Mouse (Mus musculus): ENCODE data around the gene Ube2g1. TPM values are rescaled to one million over a fixed set of nuclear protein-coding genes. Genes with fewer than 3 reads are reported as not detected.

The Ube2g1 gene
- polyA plus RNA-seq, 1 experiment: 39.8 TPM

DNA sequence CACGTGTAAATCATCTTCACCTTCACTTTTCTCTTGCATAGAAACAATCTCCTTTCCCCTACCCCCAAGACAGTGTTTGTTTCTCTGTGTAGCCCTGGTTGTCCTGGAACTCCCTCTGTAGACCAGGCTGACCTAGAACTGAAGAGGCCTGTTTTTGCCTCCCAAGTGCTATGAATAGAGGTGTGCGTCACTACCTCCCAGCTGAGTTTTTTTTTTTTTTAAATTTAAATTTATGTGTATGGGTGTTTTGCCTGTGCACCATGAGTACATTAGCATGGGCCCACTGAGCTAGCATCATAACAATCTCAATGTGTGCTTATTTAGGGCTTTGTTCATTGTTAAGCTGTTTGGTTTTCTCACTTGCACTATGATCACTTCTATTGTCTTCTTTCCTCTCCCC, 43.3 kb downstream of the Ube2g1 start:
- TF ChIP-seq CTCF (IDR thresholded peaks at IDR 0.05; ENCODE audit: extremely low read depth, insufficient read depth, low read length): no peak
- no peak for TF ChIP-seq POLR2A (IDR thresholded peaks at IDR 0.05; ENCODE audit: extremely low read depth, insufficient read depth, low read length)
- Histone ChIP-seq H3K4me3 (ENCODE audit: insufficient read depth, low read length) (no peak overlapping the region), H3K27ac (ENCODE audit: insufficient read depth, low read length) (no peak overlapping the region), H3K4me1 (ENCODE audit: control insufficient read depth, insufficient read depth, low read length) (no peaks in the 10 kb centered on the region; the same call in 1 of the 2 replicates)

- Histone ChIP-seq H3K27ac (ENCODE audit: insufficient read depth, low read length) (no peak overlapping the region), H3K4me3 (ENCODE audit: insufficient read depth, low read length) (no peak overlapping the region), H3K4me1 (ENCODE audit: control insufficient read depth, insufficient read depth, low read length) (no peaks in the 10 kb centered on the region)
- no peak for TF ChIP-seq CTCF (IDR thresholded peaks at IDR 0.05; ENCODE audit: extremely low read depth, insufficient read depth, low read length)
- TF ChIP-seq POLR2A (IDR thresholded peaks at IDR 0.05; ENCODE audit: extremely low read depth, insufficient read depth, low read length): no peak
Observed at GRCm38 (mm10) chr11:72659918-72660317, 52.8 kb downstream of the Ube2g1 start.

DNA sequence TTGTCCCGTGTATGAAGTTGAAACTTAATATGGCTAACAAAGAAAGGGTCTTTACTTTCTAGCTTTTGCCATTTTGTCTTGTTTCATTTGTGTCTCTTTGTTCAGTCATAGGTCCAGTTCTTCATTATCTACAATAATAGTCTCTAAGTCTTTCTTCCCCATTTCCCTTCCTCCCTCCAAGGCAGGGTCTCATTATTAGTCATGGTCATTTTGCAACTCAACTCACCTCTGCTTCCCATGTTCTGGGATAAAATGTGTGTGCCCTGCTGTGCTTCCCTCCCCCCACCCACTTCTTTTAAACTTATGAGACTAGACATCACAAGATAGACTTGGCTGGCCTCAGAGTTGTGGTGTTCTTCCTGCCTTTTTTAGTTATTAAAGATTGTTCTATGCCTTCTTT, 53.3 kb downstream of the Ube2g1 start:
- H3K4me1 ChIP-seq (ENCODE audit: control insufficient read depth, insufficient read depth, low read length): no peaks in the 10 kb centered on the region
- no peak overlapping the region for H3K27ac ChIP-seq (ENCODE audit: insufficient read depth, low read length)
- H3K4me3 ChIP-seq (ENCODE audit: insufficient read depth, low read length): no peak overlapping the region
- TF ChIP-seq CTCF (IDR thresholded peaks at IDR 0.05; ENCODE audit: extremely low read depth, insufficient read depth, low read length): no peak
- no peak for TF ChIP-seq POLR2A (IDR thresholded peaks at IDR 0.05; ENCODE audit: extremely low read depth, insufficient read depth, low read length)

DNA sequence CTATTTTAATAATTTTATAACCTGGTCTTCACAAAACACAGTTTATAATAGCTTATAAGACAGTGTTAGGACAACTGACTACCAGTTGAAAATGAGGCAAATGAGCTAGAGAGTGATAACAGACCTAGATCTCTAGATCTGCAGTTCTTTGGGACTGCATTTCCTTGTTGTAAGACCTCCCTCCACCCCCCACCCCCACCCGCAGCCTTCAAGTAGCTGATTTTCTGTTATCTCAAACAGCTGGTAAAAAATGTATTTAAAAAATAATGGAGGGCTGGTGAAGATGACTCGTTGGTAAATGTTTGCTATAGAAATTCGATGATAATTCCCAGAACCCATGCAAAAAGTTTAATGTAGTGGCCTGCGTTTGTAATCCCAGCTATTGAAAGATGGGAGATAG, 57.6 kb downstream of the Ube2g1 start:
- no peak overlapping the region for H3K27ac ChIP-seq (ENCODE audit: insufficient read depth, low read length)
- TF ChIP-seq POLR2A (IDR thresholded peaks at IDR 0.05; ENCODE audit: extremely low read depth, insufficient read depth, low read length) (no peak), CTCF (IDR thresholded peaks at IDR 0.05; ENCODE audit: extremely low read depth, insufficient read depth, low read length) (no peak)
- H3K4me3 ChIP-seq (ENCODE audit: insufficient read depth, low read length): no peak overlapping the region
- H3K4me1 ChIP-seq (ENCODE audit: control insufficient read depth, insufficient read depth, low read length): no peaks in the 10 kb centered on the region

DNA sequence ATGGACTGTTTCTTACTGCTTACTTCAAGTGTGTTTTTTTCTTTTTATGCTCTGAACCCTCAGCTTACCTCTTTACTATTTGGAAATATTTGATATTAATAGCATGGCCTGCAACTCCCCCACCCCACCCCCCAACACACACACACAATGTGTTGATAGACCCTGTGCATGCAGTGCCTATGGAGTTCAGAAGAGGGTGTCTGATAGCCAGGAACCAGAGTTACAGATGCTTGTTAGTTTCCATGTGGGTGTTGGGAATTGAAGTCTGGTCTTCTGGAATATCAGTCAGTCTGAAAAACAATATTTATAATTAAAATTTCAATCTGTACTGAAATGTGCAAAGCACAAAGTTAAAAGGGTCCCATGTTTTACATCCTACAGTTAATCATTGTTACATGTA, 63.6 kb downstream of the Ube2g1 start:
- TF ChIP-seq POLR2A (IDR thresholded peaks at IDR 0.05; ENCODE audit: extremely low read depth, insufficient read depth, low read length) (no peak), CTCF (IDR thresholded peaks at IDR 0.05; ENCODE audit: extremely low read depth, insufficient read depth, low read length) (no peak)
- Histone ChIP-seq H3K4me3 (ENCODE audit: insufficient read depth, low read length) (no peak overlapping the region), H3K4me1 (ENCODE audit: control insufficient read depth, insufficient read depth, low read length) (no peaks in the 10 kb centered on the region)

DNA sequence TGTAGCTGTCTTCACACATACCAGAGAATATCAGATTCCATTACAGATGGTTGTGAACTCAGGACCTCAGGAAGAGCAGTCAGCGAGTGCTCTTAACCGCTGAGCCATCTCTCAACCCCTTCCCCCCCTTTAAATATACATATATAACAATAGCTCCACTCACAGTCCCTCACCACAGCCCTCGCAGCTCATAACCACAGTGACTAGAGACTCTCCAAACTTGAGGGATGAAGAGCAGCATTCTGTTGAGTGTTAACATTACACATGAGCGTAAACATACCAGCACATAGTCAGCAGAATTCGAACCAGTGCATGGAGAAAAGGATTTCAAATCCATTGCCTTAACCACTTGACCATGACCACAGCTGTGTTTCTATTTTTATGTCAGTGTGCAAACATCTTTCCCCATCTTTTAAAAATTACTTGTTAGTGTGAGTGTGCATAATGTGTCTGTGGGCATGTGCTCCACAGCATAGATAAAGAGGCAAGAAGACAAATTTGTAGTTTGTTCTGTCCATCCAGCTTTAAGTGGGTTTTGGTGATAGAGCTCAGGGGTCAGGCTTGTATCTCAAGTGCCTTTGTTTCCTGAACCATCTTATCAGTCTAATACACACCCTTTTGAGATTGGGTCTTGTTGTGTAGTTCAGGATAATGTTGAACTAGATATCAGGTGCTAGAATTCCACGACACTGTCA, 64.4 kb downstream of the Ube2g1 start:
- no peak overlapping the region for H3K4me3 ChIP-seq (ENCODE audit: insufficient read depth, low read length)
- no peak overlapping the region for H3K27ac ChIP-seq (ENCODE audit: insufficient read depth, low read length)
- TF ChIP-seq POLR2A (IDR thresholded peaks at IDR 0.05; ENCODE audit: extremely low read depth, insufficient read depth, low read length): no peak
- no peak for TF ChIP-seq CTCF (IDR thresholded peaks at IDR 0.05; ENCODE audit: extremely low read depth, insufficient read depth, low read length)
- no peaks in the 10 kb centered on the region for H3K4me1 ChIP-seq (ENCODE audit: control insufficient read depth, insufficient read depth, low read length)

More for the DNA sequence above, 63.6 kb downstream of the Ube2g1 start:
- no peak overlapping the region for H3K27ac ChIP-seq (ENCODE audit: insufficient read depth, low read length)

DNA sequence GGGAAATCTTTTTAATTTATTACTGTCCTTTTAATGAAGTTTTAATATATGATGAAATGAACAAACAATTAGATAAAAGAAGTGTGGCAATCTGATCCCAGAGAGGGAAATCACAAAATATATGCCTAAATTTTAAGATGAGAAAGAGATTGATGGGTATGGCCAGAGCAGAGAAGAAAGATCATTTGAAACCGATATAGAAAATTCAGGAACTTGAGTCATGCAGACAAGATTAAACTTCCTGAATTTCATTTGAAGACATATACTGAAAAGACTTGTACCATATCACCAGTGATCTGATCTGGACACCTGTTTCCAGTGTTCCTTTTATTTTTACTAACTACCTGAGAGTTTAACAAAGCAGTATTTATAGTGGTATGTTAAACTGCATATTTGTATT, 65.4 kb downstream of the Ube2g1 start:
- Histone ChIP-seq H3K4me1 (ENCODE audit: control insufficient read depth, insufficient read depth, low read length) (no peaks in the 10 kb centered on the region), H3K4me3 (ENCODE audit: insufficient read depth, low read length) (no peak overlapping the region), H3K27ac (ENCODE audit: insufficient read depth, low read length) (no peak overlapping the region)
- TF ChIP-seq CTCF (IDR thresholded peaks at IDR 0.05; ENCODE audit: extremely low read depth, insufficient read depth, low read length) (no peak), POLR2A (IDR thresholded peaks at IDR 0.05; ENCODE audit: extremely low read depth, insufficient read depth, low read length) (no peak)

- Histone ChIP-seq H3K4me1 (ENCODE audit: control insufficient read depth, insufficient read depth, low read length) (no peaks in the 10 kb centered on the region), H3K4me3 (ENCODE audit: insufficient read depth, low read length) (no peak overlapping the region), H3K27ac (ENCODE audit: insufficient read depth, low read length) (no peak overlapping the region)
- TF ChIP-seq CTCF (IDR thresholded peaks at IDR 0.05; ENCODE audit: extremely low read depth, insufficient read depth, low read length): no peak
- TF ChIP-seq POLR2A (IDR thresholded peaks at IDR 0.05; ENCODE audit: extremely low read depth, insufficient read depth, low read length): no peak
Observed at GRCm38 (mm10) chr11:72675280-72675679, 68.2 kb downstream of the Ube2g1 start.

- H3K4me1 ChIP-seq (ENCODE audit: control insufficient read depth, insufficient read depth, low read length): no peaks in the 10 kb centered on the region
- TF ChIP-seq POLR2A (IDR thresholded peaks at IDR 0.05; ENCODE audit: extremely low read depth, insufficient read depth, low read length) (no peak), CTCF (IDR thresholded peaks at IDR 0.05; ENCODE audit: extremely low read depth, insufficient read depth, low read length) (no peak)
- no peak overlapping the region for H3K27ac ChIP-seq (ENCODE audit: insufficient read depth, low read length)
- no peak overlapping the region for H3K4me3 ChIP-seq (ENCODE audit: insufficient read depth, low read length)
Observed at GRCm38 (mm10) chr11:72680726-72681125, 73.6 kb downstream of the Ube2g1 start.

DNA sequence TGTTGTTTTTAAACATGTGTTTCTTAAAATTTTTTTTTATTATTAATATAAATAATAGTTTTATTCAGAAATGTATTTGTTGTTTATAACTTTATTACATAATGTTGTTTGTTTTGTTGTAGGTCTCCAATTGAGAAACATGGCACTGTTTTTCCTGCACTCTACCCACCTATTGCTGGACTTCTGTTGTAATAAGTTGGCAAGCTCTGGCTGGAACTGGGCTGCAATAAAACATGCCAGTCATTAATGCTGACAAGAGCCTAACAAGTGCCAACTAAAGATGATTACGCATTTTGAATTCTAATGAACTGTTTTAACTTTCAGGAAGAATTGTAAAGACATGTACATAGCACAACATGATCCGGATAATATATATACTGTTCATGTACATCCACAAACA, 76.3 kb downstream of the Ube2g1 start:
- TF ChIP-seq CTCF (IDR thresholded peaks at IDR 0.05; ENCODE audit: extremely low read depth, insufficient read depth, low read length) (no peak), POLR2A (IDR thresholded peaks at IDR 0.05; ENCODE audit: extremely low read depth, insufficient read depth, low read length) (no peak)
- no peaks in the 10 kb centered on the region for H3K4me1 ChIP-seq (ENCODE audit: control insufficient read depth, insufficient read depth, low read length)
- H3K4me3 ChIP-seq (ENCODE audit: insufficient read depth, low read length): no peak overlapping the region
- H3K27ac ChIP-seq (ENCODE audit: insufficient read depth, low read length): no peak overlapping the region
